Mouse (Mus musculus): Measurements from ENCODE around the gene C1qtnf5.

GRCm38 (mm10) chr9:44093612-44094503, 13.2 kb upstream of the C1qtnf5 start:
- peak; percentile 81 for TF ChIP-seq CTCF (IDR thresholded peaks at IDR 0.05; ENCODE audit: extremely low read depth, insufficient read depth, low read length)
- no peak for TF ChIP-seq POLR2A (IDR thresholded peaks at IDR 0.05; ENCODE audit: extremely low read depth, insufficient read depth, low read length)

Data from cortical plate, adult 2 months (tissue).